Mouse (Mus musculus) limb, embryonic 14.5 days (tissue): ENCODE data around the gene Prkar1a. TPM values are rescaled to one million over a fixed set of nuclear protein-coding genes. Genes with fewer than 3 reads are reported as not detected.
A peak's percentile ranks its signal among the peaks of the same experiment; 100 is the strongest.

Source experiments
- ATAC-seq: fragments of 200-750 bp; cut with Nextera tagmentation; 2 replicates; pipeline ENCODE4 v1.8.0; 2017; ENCODE audit warnings: low read depth, moderate number of reproducible peaks, moderate TSS enrichment; ENCODE audit not compliant: low FRiP score
- DNase-seq: peaks from one replicate; pipeline ENCODE4 v3.0.0-alpha.2; 2015; ENCODE audit warnings: low spot score
- H3K27ac ChIP-seq: fragments of 300-500 bp; sonication (generic); replicated peaks from 2 replicates; pipeline ENCODE4 v1.5.1; 2014; ENCODE audit warnings: low read depth, mild to moderate bottlenecking, low read length, moderate library complexity, mixed read lengths
- H3K27me3 ChIP-seq: fragments of 300-500 bp; sonication (generic); 2 replicates; pipeline ENCODE4 v1.6.1; 2014; ENCODE audit warnings: low read length, mixed read lengths; ENCODE audit not compliant: control insufficient read depth, insufficient read depth
- H3K36me3 ChIP-seq: fragments of 300-500 bp; sonication (generic); 2 replicates; pipeline ENCODE4 v1.6.1; 2014; ENCODE audit warnings: mild to moderate bottlenecking, low read length, moderate library complexity, mixed read lengths; ENCODE audit not compliant: control insufficient read depth, insufficient read depth
- H3K4me1 ChIP-seq: fragments of 300-500 bp; sonication (generic); 2 replicates; pipeline ENCODE4 v1.6.1; 2014; ENCODE audit warnings: antibody characterized with exemption, low read length, mixed read lengths; ENCODE audit not compliant: control insufficient read depth, insufficient read depth
- H3K4me2 ChIP-seq: fragments of 300-500 bp; sonication (generic); replicated peaks from 2 replicates; pipeline ENCODE4 v1.6.1; 2014; ENCODE audit warnings: low read depth, mild to moderate bottlenecking, low read length, moderate library complexity; ENCODE audit not compliant: severe bottlenecking
- H3K4me3 ChIP-seq: fragments of 300-500 bp; sonication (generic); replicated peaks from 2 replicates; pipeline ENCODE4 v1.5.1; 2014; ENCODE audit warnings: low read length
- H3K9ac ChIP-seq: fragments of 300-500 bp; sonication (generic); 2 replicates; pipeline ENCODE4 v1.6.1; 2014; ENCODE audit warnings: mild to moderate bottlenecking, low read depth, low read length, moderate library complexity; ENCODE audit not compliant: severe bottlenecking
- H3K9me3 ChIP-seq: fragments of 300-500 bp; sonication (generic); 2 replicates; pipeline ENCODE4 v1.6.1; 2016; ENCODE audit warnings: low read length; ENCODE audit not compliant: control insufficient read depth
- POLR2A ChIP-seq: fragments of 200-500 bp; IDR thresholded peaks from 2 replicates; pipeline ENCODE4 v1.8.0; 2012; ENCODE audit warnings: inconsistent platforms, mild to moderate bottlenecking, moderate library complexity, borderline replicate concordance; ENCODE audit not compliant: insufficient read depth, insufficient read length; ENCODE audit errors: extremely low read depth
- WGBS: fragments of 180-500 bp; shearing (Covaris S2); extraction: QIAGEN DNeasy Blood & Tissue Kit; methylation state at CpG from one replicate; pipeline ENCODE4 v1.1.7; 2014; 5-methylcytosine and 5-hydroxymethylcytosine counted together
- polyA plus RNA-seq, 2 experiments: library from polyadenylated mRNA; depleted of rRNA in 1 of 2; stranded (reverse) in 1 of 2; unstranded in 1 of 2; fragments of >200 nt; fragmentation: Nextera tagmentation in 1 of 2; extraction: Ambion mirVana in 1 of 2; gene quantifications; 2 replicates each; pipeline versions ENCODE4 v1.2.1 to v1.2.3; 2012 to 2014

Gene Prkar1a
- polyA plus RNA-seq, 2 experiments: 194 to 359 TPM

- no peak for ATAC-seq
- Histone ChIP-seq H3K4me1 (peaks cover 9% of the 10 kb centered on the region; the same call in 1 of the 2 replicates), H3K4me2 (no peak overlapping the region), H3K36me3 (peaks cover 39% of the 10 kb centered on the region), H3K27ac (no peak overlapping the region), H3K4me3 (no peak overlapping the region), H3K9ac (no peak overlapping the region), H3K9me3 (no peaks in the 10 kb centered on the region), H3K27me3 (no peaks in the 10 kb centered on the region)
- WGBS: 77% methylated on average over 6 of the region's 6 CpGs
- DNase-seq: peak; percentile 36
- TF ChIP-seq POLR2A: no peak
These were observed 22.2 kb downstream of the Prkar1a start for GRCm38 (mm10) chr11:109671136-109672020.

- no peaks in the 10 kb centered on the region for H3K9me3 ChIP-seq
- no peak for TF ChIP-seq POLR2A
- peaks cover 9% of the 10 kb centered on the region; the same call in 1 of the 2 replicates for H3K4me1 ChIP-seq
- H3K4me3 ChIP-seq: no peak overlapping the region
- H3K27ac ChIP-seq: no peak overlapping the region
- no peak overlapping the region for H3K4me2 ChIP-seq
- WGBS: 90% methylated on average over 5 of the region's 5 CpGs
- H3K27me3 ChIP-seq: no peaks in the 10 kb centered on the region
- no peak overlapping the region for H3K9ac ChIP-seq
- no peak for ATAC-seq
- H3K36me3 ChIP-seq: peaks cover 33% of the 10 kb centered on the region
- DNase-seq: no peak
These were observed 22.8 kb downstream of the Prkar1a start for GRCm38 (mm10) chr11:109672021-109672324.

GRCm38 (mm10) chr11:109672396-109672795 lies 23.2 kb downstream of the Prkar1a start:
- no peak for TF ChIP-seq POLR2A
- Histone ChIP-seq H3K36me3 (peaks cover 29% of the 10 kb centered on the region), H3K27me3 (no peaks in the 10 kb centered on the region), H3K9me3 (no peaks in the 10 kb centered on the region), H3K4me1 (peaks cover 9% of the 10 kb centered on the region; the same call in 1 of the 2 replicates), H3K9ac (no peak overlapping the region), H3K4me3 (no peak overlapping the region), H3K4me2 (no peak overlapping the region), H3K27ac (no peak overlapping the region)
- DNase-seq (no peak), ATAC-seq (no peak)
- WGBS: 88% methylated on average over 8 of the region's 8 CpGs

GRCm38 (mm10) chr11:109672881-109673739 lies 23.9 kb downstream of the Prkar1a start:
- Histone ChIP-seq H3K4me3 (no peak overlapping the region), H3K4me2 (no peak overlapping the region), H3K27me3 (no peaks in the 10 kb centered on the region), H3K4me1 (peaks cover 9% of the 10 kb centered on the region; the same call in 1 of the 2 replicates), H3K9me3 (no peaks in the 10 kb centered on the region), H3K9ac (no peak overlapping the region), H3K36me3 (peaks cover 22% of the 10 kb centered on the region), H3K27ac (no peak overlapping the region)
- DNase-seq (no peak), ATAC-seq (no peak)
- TF ChIP-seq POLR2A: no peak
- 65% methylated on average over 21 of the region's 21 CpGs for WGBS

- Histone ChIP-seq H3K27ac (no peak overlapping the region), H3K4me2 (no peak overlapping the region), H3K4me1 (peaks cover 9% of the 10 kb centered on the region; the same call in 1 of the 2 replicates), H3K9ac (no peak overlapping the region), H3K36me3 (peaks cover 18% of the 10 kb centered on the region), H3K27me3 (no peaks in the 10 kb centered on the region), H3K4me3 (no peak overlapping the region), H3K9me3 (no peaks in the 10 kb centered on the region)
- no peak for TF ChIP-seq POLR2A
- DNase-seq: no peak
- no peak for ATAC-seq
- 80% methylated on average over 7 of the region's 7 CpGs for WGBS
These were observed 24.5 kb downstream of the Prkar1a start for GRCm38 (mm10) chr11:109673741-109674140.
